Mouse (Mus musculus) spleen, adult 2 months (tissue): ENCODE measurements around the gene 6430548M08Rik.

Source experiments
- CTCF ChIP-seq: fragments of 200-500 bp; IDR thresholded peaks from 2 replicates; pipeline ENCODE4 v1.5.1; 2011; ENCODE audit warnings: mild to moderate bottlenecking, inconsistent platforms; ENCODE audit not compliant: insufficient read depth, insufficient read length, insufficient replicate concordance; ENCODE audit errors: extremely low read depth
- POLR2A ChIP-seq: fragments of 200-500 bp; IDR thresholded peaks from 2 replicates; pipeline ENCODE4 v1.6.1; 2011; ENCODE audit warnings: low read depth, low read length, inconsistent platforms

DNA sequence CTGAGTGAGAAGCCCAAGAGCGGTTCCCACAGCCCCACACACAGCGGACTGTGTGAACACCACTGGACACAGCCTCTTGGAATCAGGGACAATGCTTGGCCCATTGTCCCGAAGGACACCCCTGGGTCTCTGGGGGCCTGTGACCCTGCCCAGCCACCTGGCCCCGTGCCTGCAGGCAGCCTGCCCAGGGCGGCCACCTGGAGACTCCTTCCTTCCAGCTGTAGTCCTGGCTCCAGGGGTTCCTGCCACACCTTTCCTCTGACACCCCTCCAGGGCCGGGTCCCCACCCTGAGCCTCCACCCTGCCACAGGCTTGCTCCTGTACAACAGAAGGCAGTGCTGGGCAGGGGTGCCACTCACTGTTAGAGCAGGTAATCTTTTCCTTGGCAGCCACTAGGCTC is 74.6 kb downstream of the 6430548M08Rik start:
- TF ChIP-seq POLR2A (no peak), CTCF (no peak)
